Mouse (Mus musculus) G1E (cell line): ENCODE results near the gene Fhl3.

Source experiments
- CTCF ChIP-seq: IDR thresholded peaks from 2 replicates; pipeline ENCODE4 v1.5.1; 2012; ENCODE audit warnings: low read depth, low read length, inconsistent platforms, mixed read lengths
- POLR2AphosphoS5 ChIP-seq: IDR thresholded peaks from 2 replicates; pipeline ENCODE4 v1.6.1; 2012; ENCODE audit warnings: low read depth, low read length, inconsistent platforms; ENCODE audit not compliant: insufficient replicate concordance

DNA sequence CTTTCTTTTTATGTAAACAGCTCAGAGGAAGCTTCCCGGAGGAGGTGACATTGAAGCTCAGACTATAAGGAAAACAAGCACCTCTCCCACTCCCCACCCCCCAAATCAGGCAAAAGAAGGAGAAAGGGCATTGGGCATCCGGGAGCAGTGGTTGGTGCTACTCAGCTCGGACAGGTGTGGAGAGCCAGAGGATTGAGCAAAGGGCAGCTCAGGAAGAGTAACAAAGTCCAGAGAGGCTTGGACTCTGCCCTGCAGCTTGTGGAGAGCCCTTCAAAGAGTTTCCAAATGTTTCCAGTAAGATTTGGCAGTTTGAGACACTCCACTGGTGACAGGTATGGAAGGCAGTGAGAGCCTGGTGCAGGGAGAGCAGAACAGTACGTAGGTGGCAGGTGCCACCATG, 47.4 kb downstream of the Fhl3 start:
- TF ChIP-seq CTCF (no peak), POLR2AphosphoS5 (no peak)
